Mouse (Mus musculus): Measurements from ENCODE around the gene Adap1.

- TF ChIP-seq CTCF (IDR thresholded peaks at IDR 0.05; ENCODE audit: low read depth), result no peak
- no peak for TF ChIP-seq EP300 (optimal IDR thresholded peaks at IDR 0.05)
These were observed 27.7 kb downstream of the Adap1 start for GRCm38 (mm10) chr5:139297745-139298144.

All from stomach, postnatal 0 days (tissue).